Mouse (Mus musculus) hematopoietic stem cell, adult 5-6 weeks (primary cell): Measurements from ENCODE around the gene Uvssa. TPM values are rescaled to one million over a fixed set of nuclear protein-coding genes. Genes with fewer than 3 reads are reported as not detected.

ENCODE experiments used
- ATAC-seq, 2 experiments: fragments of 125-278 bp in 1 of 2; replicated peaks in 1 of 2; 2 replicates each; pipeline ENCODE4 v1.8.0; 2016 to 2017; ENCODE audit warnings: inconsistent platforms in 2 of 2, mild to moderate bottlenecking in 2 of 2, moderate number of reproducible peaks in 2 of 2, low read depth in 1 of 2, moderate TSS enrichment in 1 of 2; ENCODE audit not compliant: low FRiP score in 2 of 2, poor library complexity in 2 of 2, severe bottlenecking in 2 of 2, insufficient read depth in 1 of 2, low TSS enrichment in 1 of 2
- total RNA-seq: library from RNA; stranded (forward); fragments of 172-1452, 232-1000 nt; gene quantifications from 2 replicates; pipeline ENCODE4 v1.2.3, GENCODE M21; 2017

The Uvssa gene
- total RNA-seq, 1 experiment from 2014 or later = 10.0 TPM

GRCm38 (mm10) chr5:33432057-33432935 lies 53.9 kb downstream of the Uvssa start:
- ATAC-seq = no peak

DNA sequence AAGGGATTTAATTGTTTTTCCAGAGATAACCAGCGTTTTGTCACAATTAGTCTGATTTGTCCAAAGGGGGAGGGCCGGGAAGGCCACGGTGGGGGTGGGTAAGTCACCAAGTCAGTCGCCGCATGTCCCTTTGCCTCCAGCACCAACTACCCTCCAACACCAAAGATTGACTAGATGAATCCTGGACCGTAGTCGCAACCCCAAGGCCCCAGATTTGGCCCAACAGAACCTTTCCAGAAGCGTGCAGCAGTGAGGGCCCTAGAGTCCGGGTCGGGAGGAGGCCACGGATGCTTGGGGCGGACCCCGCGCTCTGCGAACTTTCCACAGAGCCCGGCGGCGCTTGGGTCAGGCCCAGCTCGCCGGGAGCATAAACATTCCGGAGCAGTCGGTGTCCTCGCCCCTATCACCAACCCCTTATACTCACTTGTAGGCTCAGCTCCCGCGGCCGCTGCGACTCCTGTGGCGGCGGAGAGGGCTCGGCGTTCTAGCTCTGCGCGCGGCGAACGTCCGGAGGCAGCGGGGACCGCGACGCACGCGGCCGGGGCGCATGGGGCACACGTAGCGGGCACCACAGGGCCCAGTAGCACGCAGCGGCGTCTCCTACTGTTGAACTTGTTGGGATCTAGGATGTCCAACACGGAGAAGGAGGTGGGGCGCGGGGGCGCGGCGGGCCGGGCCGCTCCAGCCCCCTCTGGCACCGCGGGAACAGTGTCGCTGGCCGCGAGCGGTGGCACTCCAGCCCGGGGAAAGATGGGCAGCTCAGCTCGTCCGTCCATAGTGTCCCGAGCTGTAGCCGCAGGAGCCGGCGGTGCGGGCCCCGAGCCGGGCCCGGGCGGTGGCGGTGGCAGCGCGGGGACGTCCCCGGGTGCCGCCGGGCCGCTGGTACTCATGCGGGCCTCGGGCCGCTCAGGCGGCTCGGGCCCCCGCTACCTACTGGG lies 55.1 kb downstream of the Uvssa start, which contains the start of gene Nkx1-1:
Nkx1-1 (minus strand) TSS at position 776 of the 938 bp plus-strand sequence.
- ATAC-seq = no peak

DNA sequence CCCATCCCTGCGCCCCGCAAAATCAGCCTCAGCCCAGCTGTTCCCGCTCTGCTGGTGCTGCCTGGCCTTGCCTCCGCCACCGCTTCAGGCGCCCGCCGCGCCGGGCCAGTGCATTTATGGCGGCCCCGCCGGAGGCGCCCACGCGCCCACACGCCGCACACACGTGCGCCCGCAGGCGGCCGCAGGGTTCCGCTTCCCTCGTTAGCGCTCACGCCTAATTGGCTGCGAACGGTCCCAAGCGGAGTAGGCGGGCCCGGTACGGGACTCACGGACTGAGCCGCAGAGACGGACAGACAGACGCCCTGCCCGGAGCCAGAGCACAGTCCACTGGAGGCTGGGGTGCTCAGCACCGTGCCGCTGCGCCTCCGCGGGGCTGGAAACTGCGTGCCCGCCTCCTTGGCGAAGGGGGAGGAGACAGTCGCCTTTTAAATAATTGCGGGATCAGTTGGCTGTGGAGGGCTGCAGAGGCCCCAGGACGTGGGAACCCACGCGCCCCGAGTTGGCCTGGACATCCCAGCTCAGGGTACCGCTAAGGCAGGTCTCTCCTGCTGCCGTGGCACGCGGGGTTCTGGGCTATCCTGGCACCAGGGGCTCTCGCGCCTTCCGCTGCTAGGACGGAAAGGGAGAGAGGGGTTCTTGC lies 55.9 kb downstream of the Uvssa start:
- no peak for ATAC-seq

DNA sequence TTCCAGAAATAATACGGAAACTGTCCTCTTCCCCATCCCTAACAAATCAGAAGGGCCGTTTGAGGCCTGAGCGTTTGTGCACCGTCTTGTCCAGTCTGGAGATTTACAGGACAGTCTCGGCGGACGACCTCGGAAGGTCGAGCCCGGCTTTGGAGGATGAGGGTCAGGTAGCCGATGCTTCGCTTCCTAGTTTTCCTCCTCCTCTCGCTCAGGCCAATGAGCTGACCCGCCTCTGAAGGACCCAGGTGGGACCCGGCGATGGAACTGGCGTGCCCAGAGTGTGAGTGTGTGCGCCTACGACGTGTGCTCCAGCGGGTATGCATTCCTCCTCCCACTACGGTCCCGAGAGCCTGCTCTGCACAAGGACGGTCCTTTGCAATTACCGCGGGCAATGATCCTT lies 56.8 kb downstream of the Uvssa start:
- no peak for ATAC-seq

GRCm38 (mm10) chr5:33435941-33436340 lies 57.6 kb downstream of the Uvssa start:
- no peak for ATAC-seq

- ATAC-seq = peak; percentile 68 to 93
Observed at GRCm38 (mm10) chr5:33438214-33438613, 59.9 kb downstream of the Uvssa start.

DNA sequence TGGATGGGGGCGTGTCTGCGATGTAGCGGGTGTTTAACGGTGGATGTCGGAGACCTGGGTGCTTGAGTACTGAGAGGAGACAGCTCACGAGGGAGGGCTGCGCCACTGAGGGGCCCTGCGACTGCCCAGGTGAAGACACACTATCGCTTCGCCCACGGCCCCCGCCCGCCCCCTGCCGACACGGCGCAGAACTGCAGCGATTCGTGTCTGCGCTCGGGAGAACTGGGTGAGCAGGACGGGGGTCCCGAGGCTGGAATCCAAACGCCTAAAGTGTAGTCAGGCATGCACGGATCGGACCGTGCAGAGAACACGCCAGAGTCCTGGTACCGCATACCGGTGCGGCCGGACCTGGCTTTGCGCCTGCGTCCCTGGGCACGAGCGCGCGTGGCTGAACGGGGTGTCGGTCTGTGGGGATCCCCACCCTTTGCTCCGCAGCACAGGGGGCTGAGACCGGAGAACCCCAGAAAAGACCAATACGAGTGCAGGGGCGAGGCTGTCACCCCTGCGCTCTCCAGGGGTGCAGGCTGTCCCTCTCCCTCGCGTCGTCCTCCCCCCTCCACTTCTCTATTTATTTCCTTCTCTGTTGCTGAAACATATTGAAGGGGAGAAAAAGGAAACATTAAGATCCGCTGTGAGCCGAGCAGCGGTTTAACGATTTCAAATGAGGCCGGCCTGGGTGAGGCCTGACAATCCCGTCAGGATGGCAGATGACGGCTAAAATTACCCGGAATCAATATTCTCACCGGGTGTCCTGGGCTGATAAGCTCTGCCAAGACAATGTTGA lies 64.8 kb downstream of the Uvssa start:
- peak; percentile 35 to 44 for ATAC-seq

- ATAC-seq = no peak
Observed at GRCm38 (mm10) chr5:33443794-33444193, 65.4 kb downstream of the Uvssa start.

- peak; percentile 50 to 54; a peak in 3 of 4 replicates for ATAC-seq
Observed at GRCm38 (mm10) chr5:33455737-33456136, 77.4 kb downstream of the Uvssa start.

DNA sequence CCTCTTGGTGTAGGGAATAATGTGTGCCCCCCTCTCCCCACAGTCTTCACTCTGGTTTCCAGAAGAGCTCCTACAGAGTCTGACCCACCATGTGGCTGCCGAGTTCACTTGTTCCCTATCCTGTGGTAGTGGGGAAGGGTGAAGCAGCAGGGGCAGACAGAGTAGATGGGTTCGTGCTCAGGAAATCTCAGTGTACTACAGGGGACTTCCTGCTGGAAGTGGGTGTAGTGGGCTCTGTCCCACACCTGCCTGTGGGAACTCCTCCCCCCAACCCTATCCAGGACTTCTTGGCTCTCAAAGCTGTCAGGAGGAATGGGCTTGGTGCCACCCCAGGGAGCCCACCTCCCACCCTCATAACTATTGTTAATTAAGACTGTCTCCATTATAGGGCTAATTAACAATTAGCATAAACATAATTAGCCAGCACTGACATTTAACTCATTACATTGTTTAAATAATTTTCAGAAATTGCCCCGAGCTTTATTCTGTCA lies 79.8 kb downstream of the Uvssa start:
- no peak for ATAC-seq

GRCm38 (mm10) chr5:33459111-33459510 lies 80.8 kb downstream of the Uvssa start:
- no peak for ATAC-seq

GRCm38 (mm10) chr5:33464390-33464789 lies 86.0 kb downstream of the Uvssa start:
- ATAC-seq = no peak

DNA sequence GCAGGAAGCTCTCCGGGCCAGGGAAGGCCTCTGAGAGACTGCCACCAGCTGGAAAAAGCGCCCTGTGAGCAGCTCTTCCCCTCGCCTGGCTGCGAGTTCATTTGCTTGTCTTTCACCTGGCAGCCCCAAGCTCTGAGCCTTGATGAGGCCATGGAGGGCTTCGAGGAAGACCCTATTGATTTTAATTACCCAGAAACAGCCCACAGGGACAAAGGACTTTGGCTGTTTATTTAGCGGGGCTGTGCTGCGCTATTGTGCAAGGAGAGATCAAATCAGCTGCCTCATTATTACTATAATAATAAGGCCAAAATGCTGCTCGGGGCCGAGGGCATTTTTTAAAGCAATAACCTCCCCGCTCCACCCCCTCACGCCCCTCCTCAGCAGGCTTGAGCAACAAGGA lies 87.1 kb downstream of the Uvssa start:
- ATAC-seq = no peak
